Mouse (Mus musculus) neural tube, embryonic 11.5 days (tissue): ENCODE results near the gene Lmntd2. TPM values are rescaled to one million over a fixed set of nuclear protein-coding genes. Genes with fewer than 3 reads are reported as not detected.

Experiments
- ATAC-seq: fragments of 200-750 bp; cut with Nextera tagmentation; 2 replicates; pipeline ENCODE4 v1.8.0; 2017; ENCODE audit warnings: moderate number of reproducible peaks, mild to moderate bottlenecking, moderate TSS enrichment, moderate library complexity; ENCODE audit not compliant: insufficient read depth, low FRiP score, low TSS enrichment
- DNase-seq: peaks from one replicate; pipeline ENCODE4 v3.0.0-alpha.2; 2015; ENCODE audit warnings: low spot score
- H3K27ac ChIP-seq: fragments of 300-500 bp; sonication (generic); 2 replicates; pipeline ENCODE4 v1.5.1; 2014; ENCODE audit warnings: low read depth, mild to moderate bottlenecking, low read length
- H3K27me3 ChIP-seq: fragments of 300-500 bp; sonication (generic); 2 replicates; pipeline ENCODE4 v1.6.1; 2014; ENCODE audit warnings: mild to moderate bottlenecking, low read length, mixed read lengths; ENCODE audit not compliant: control insufficient read depth, insufficient read depth
- H3K36me3 ChIP-seq: fragments of 300-500 bp; sonication (generic); 2 replicates; pipeline ENCODE4 v1.6.1; 2014; ENCODE audit warnings: mild to moderate bottlenecking, low read length, moderate library complexity, mixed read lengths; ENCODE audit not compliant: control insufficient read depth, insufficient read depth
- H3K4me1 ChIP-seq: fragments of 300-500 bp; sonication (generic); 2 replicates; pipeline ENCODE4 v1.6.1; 2014; ENCODE audit warnings: low read length, mixed read lengths; ENCODE audit not compliant: control insufficient read depth, insufficient read depth
- H3K4me2 ChIP-seq: fragments of 300-500 bp; sonication (generic); 2 replicates; pipeline ENCODE4 v1.6.1; 2014; ENCODE audit warnings: low read depth, mild to moderate bottlenecking, moderate library complexity
- H3K4me3 ChIP-seq: fragments of 300-500 bp; sonication (generic); 2 replicates; pipeline ENCODE4 v1.5.1; 2014; ENCODE audit warnings: low read depth, low read length
- H3K9ac ChIP-seq: fragments of 300-500 bp; sonication (generic); 2 replicates; pipeline ENCODE4 v1.6.1; 2014; ENCODE audit warnings: mild to moderate bottlenecking, low read length
- H3K9me3 ChIP-seq: fragments of 300-500 bp; sonication (generic); 2 replicates; pipeline ENCODE4 v1.6.1; 2016; ENCODE audit warnings: low read length; ENCODE audit not compliant: control insufficient read depth
- WGBS: fragments of 180-500 bp; shearing (Covaris S2); extraction: QIAGEN DNeasy Blood & Tissue Kit; methylation state at CpG from one replicate; pipeline ENCODE4 v1.1.7; 2014; 5-methylcytosine and 5-hydroxymethylcytosine counted together
- polyA plus RNA-seq: library from polyadenylated mRNA; unstranded; fragments of >200 nt; fragmentation: Nextera tagmentation; extraction: Ambion mirVana; gene quantifications from 2 replicates; pipeline ENCODE4 v1.2.1, GENCODE M21; 2014

The Lmntd2 gene
- polyA plus RNA-seq, 1 experiment from 2014 or later: 2.0 TPM

GRCm38 (mm10) chr7:141228279-141229067, 14.6 kb upstream of the Lmntd2 start, which contains the start of gene Phrf1:
TSS of gene Phrf1 (plus strand) at chr7:141228784.
- no peaks in the 10 kb centered on the region for H3K9me3 ChIP-seq
- H3K9ac ChIP-seq: peak within 1 kb of the TSS; percentile 96
- DNase-seq (peak; percentile 93), ATAC-seq (peak; percentile 91)
- no peaks in the 10 kb centered on the region for H3K27me3 ChIP-seq
- H3K4me1 ChIP-seq: peaks cover 7% of the 10 kb centered on the region
- H3K27ac ChIP-seq: peak within 1 kb of the TSS; percentile 88
- WGBS: under 1% methylated on average over 76 of the region's 76 CpGs
- peak within 1 kb of the TSS; percentile 74 for H3K4me2 ChIP-seq
- peaks cover 12% of the 10 kb centered on the region for H3K36me3 ChIP-seq
- H3K4me3 ChIP-seq: peak within 1 kb of the TSS; percentile 100

DNA sequence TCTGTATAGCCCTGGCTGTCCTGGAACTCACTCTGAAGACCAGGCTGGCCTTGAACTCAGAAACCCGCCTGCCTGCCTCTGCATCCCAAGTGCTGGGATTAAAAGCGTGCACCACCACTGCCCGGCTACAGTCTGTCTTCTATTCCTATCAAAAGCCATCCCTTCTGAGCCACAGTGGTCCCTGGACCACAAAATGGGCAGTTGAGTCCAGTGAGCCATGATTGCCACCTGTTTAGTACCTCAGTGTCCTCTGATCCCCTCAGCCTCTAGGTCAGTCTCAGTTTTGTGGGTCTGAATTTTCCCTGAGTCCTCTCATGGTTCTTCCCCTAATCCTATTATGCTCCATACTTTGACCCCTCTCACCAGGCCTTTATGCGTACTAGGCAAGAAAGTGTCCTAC, 13.9 kb upstream of the Lmntd2 start:
- WGBS: 80% methylated on average over 4 of the region's 4 CpGs
- H3K4me2 ChIP-seq: peak overlapping the region; percentile 38; the same call in 1 of the 2 replicates
- no peaks in the 10 kb centered on the region for H3K27me3 ChIP-seq
- peak overlapping the region; percentile 96 for H3K9ac ChIP-seq
- peaks cover 7% of the 10 kb centered on the region for H3K36me3 ChIP-seq
- H3K4me1 ChIP-seq: peaks cover 7% of the 10 kb centered on the region
- H3K4me3 ChIP-seq: no peak overlapping the region; the same call in 1 of the 2 replicates
- no peak for DNase-seq
- no peaks in the 10 kb centered on the region for H3K9me3 ChIP-seq
- ATAC-seq: no peak
- H3K27ac ChIP-seq: no peak overlapping the region

GRCm38 (mm10) chr7:141226535-141226934, 12.7 kb upstream of the Lmntd2 start:
- H3K9ac ChIP-seq: no peak overlapping the region
- H3K9me3 ChIP-seq: no peaks in the 10 kb centered on the region
- no peaks in the 10 kb centered on the region for H3K27me3 ChIP-seq
- H3K4me1 ChIP-seq: peaks cover 13% of the 10 kb centered on the region
- DNase-seq (no peak), ATAC-seq (no peak)
- no peak overlapping the region for H3K27ac ChIP-seq
- no peak overlapping the region for H3K4me3 ChIP-seq
- WGBS: 89% methylated on average over 6 of the region's 6 CpGs
- no peak overlapping the region for H3K4me2 ChIP-seq
- peaks cover under 1% of the 10 kb centered on the region; the same call in 1 of the 2 replicates for H3K36me3 ChIP-seq

GRCm38 (mm10) chr7:141222696-141223215, 8.9 kb upstream of the Lmntd2 start:
- peaks cover 10% of the 10 kb centered on the region for H3K4me1 ChIP-seq
- H3K27ac ChIP-seq: peak overlapping the region; percentile 81; the same call in 1 of the 2 replicates
- peak overlapping the region; percentile 45; the same call in 1 of the 2 replicates for H3K9ac ChIP-seq
- ATAC-seq: no peak
- H3K9me3 ChIP-seq: no peaks in the 10 kb centered on the region
- no peaks in the 10 kb centered on the region; the same call in 1 of the 2 replicates for H3K36me3 ChIP-seq
- no peak overlapping the region for H3K4me2 ChIP-seq
- H3K27me3 ChIP-seq: no peaks in the 10 kb centered on the region
- DNase-seq: no peak
- H3K4me3 ChIP-seq: no peak overlapping the region
- WGBS: 99% methylated on average over 4 of the region's 4 CpGs

- ATAC-seq: no peak; the same call in 1 of the 2 replicates
These were observed 8.2 kb upstream of the Lmntd2 start for GRCm38 (mm10) chr7:141222126-141222467.

DNA sequence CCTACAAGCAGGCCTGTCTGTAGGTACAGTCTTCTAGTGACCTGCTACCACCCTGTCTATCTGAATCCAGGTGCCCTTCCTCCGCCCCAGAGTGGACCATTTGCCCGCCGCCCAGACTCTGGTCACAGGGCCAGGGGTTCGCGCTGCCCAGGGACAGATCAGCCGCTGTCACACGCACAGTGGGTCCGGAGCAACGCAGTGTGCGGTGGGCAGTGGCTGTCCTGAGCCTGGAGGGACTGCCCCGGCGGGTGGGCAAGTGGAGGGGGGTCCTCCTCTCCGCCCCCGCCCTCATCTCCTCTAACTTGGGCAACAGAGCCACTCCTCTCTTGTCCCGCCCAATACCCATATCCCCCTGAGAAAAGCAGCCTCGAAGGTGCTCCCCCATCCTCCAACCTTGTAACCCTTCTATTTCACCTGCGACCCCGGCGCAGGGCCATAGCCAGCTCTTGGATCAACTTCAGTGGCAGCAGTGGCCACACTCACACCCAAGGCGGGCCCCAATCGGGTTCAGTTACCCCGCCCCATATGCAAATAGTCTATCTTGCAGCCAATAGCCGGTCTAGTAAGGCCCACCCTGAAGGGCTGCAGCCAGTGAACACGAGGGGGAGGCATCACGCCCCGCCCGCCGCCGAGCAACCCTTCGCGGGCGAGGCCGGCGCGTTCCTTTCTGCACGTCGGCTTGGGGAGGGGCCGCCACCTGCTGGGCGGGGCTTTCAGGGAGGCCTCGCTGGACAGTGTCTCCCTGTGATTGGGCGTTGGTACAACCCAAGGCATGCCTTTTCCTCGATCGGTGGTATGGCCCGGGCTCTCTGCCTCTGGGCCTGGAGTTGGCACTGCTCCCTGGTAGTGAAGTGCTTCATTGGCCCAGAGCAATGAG, 7.6 kb upstream of the Lmntd2 start:
- Histone ChIP-seq H3K4me2 (peak overlapping the region; percentile 86), H3K4me3 (peak overlapping the region; percentile 42), H3K27me3 (no peaks in the 10 kb centered on the region), H3K36me3 (no peaks in the 10 kb centered on the region; the same call in 1 of the 2 replicates), H3K9ac (peak overlapping the region; percentile 55), H3K27ac (peak overlapping the region; percentile 81), H3K4me1 (peaks cover 17% of the 10 kb centered on the region), H3K9me3 (no peaks in the 10 kb centered on the region)
- ATAC-seq: peak; percentile 97
- peak; percentile 100 for DNase-seq
- WGBS: 4% methylated on average over 44 of the region's 44 CpGs

More at GRCm38 (mm10) chr7:141222126-141222467, 8.2 kb upstream of the Lmntd2 start:
- no peak for DNase-seq
- H3K4me3 ChIP-seq: peak overlapping the region; percentile 42
- H3K27me3 ChIP-seq: no peaks in the 10 kb centered on the region
- 15% methylated on average over 8 of the region's 8 CpGs for WGBS
- H3K9me3 ChIP-seq: no peaks in the 10 kb centered on the region
- no peaks in the 10 kb centered on the region; the same call in 1 of the 2 replicates for H3K36me3 ChIP-seq
- H3K27ac ChIP-seq: peak overlapping the region; percentile 81
- H3K4me1 ChIP-seq: peaks cover 11% of the 10 kb centered on the region
- peak overlapping the region; percentile 45 for H3K9ac ChIP-seq
- peak overlapping the region; percentile 86 for H3K4me2 ChIP-seq

DNA sequence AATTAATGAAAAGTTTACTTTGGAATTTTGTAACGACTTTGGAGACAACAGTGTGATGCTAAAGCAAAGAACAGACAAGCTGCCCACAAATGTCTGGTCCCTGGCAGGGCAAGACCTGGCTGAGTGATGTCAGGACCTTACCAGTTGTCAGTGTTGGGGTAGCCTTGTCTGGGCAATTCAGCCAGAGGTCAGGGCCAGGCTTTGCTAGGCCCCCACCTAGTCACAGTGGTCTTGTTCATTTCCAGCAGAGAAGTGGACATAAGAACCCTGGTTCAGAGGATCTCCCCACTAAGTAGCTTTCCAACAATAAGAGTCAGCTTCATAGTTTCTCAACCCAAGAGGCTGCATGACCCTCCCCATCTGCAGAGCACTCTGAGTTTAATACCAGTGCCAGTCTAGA, 6.5 kb upstream of the Lmntd2 start:
- Histone ChIP-seq H3K27ac (no peak overlapping the region), H3K4me1 (peaks cover 21% of the 10 kb centered on the region), H3K9me3 (no peaks in the 10 kb centered on the region), H3K4me2 (no peak overlapping the region), H3K9ac (no peak overlapping the region), H3K4me3 (no peak overlapping the region), H3K36me3 (no peaks in the 10 kb centered on the region; the same call in 1 of the 2 replicates), H3K27me3 (no peaks in the 10 kb centered on the region)
- ATAC-seq (no peak), DNase-seq (no peak)
- 83% methylated on average over 1 of the region's 1 CpGs for WGBS

- no peak overlapping the region for H3K4me3 ChIP-seq
- no peaks in the 10 kb centered on the region for H3K27me3 ChIP-seq
- H3K4me1 ChIP-seq: peaks cover 21% of the 10 kb centered on the region
- H3K9me3 ChIP-seq: no peaks in the 10 kb centered on the region
- WGBS: 100% methylated on average over 1 of the region's 1 CpGs
- H3K27ac ChIP-seq: no peak overlapping the region
- H3K9ac ChIP-seq: no peak overlapping the region
- no peak for DNase-seq
- H3K36me3 ChIP-seq: no peaks in the 10 kb centered on the region; the same call in 1 of the 2 replicates
- no peak for ATAC-seq
- no peak overlapping the region for H3K4me2 ChIP-seq
These were observed 5.7 kb upstream of the Lmntd2 start for GRCm38 (mm10) chr7:141219558-141220099.
